In genomic region chr2:130179507-130180019, GRCm38 (mm10) we compare ENCODE assay signal across 8 mouse cellular contexts. TPM values are rescaled to one million over a fixed set of nuclear protein-coding genes. Genes with fewer than 3 reads are reported as not detected.
DNase-seq lines count a peak whose midpoint lies in the region; ATAC-seq and TF ChIP-seq lines count a peak whose summit lies in the region.

No protein-coding gene starts in this region.

- H3K27ac ChIP-seq in cerebellum, adult 2 months (ENCODE audit: insufficient read depth, low read length), result peak overlapping the region; percentile 2; the same call in 1 of the 2 replicates
- peak overlapping the region; percentile 97 for H3K27ac ChIP-seq in forebrain, embryonic 13.5 days
- peak overlapping the region; percentile 64 for H3K27ac ChIP-seq in liver, embryonic 15.5 days (replicated peaks)

- H3K27me3 ChIP-seq in cerebellum, adult 2 months (ENCODE audit: control insufficient read depth, insufficient read depth, low read length), result no peaks in the 10 kb centered on the region
- H3K27me3 ChIP-seq in C2C12 (ENCODE audit: control insufficient read depth, insufficient read depth, insufficient read length), result peaks cover 10% of the 10 kb centered on the region
- no peaks in the 10 kb centered on the region for H3K27me3 ChIP-seq in forebrain, embryonic 13.5 days
- H3K27me3 ChIP-seq in liver, embryonic 15.5 days, result no peaks in the 10 kb centered on the region

- peaks cover 34% of the 10 kb centered on the region for H3K79me3 ChIP-seq in C2C12 (ENCODE audit: low read depth)

- H3K36me3 ChIP-seq in C2C12 (ENCODE audit: control insufficient read depth, insufficient read depth), result peaks cover 34% of the 10 kb centered on the region
- peaks cover 24% of the 10 kb centered on the region for H3K36me3 ChIP-seq in forebrain, embryonic 13.5 days (ENCODE audit: poor library complexity, severe bottlenecking)
- H3K36me3 ChIP-seq in liver, embryonic 15.5 days (replicated peaks), result peaks cover 27% of the 10 kb centered on the region

- TF ChIP-seq POLR2A in cerebellum, adult 2 months (IDR thresholded peaks at IDR 0.05; ENCODE audit: borderline replicate concordance, insufficient read depth, low read length), result no peak

- 2% methylated on average over 15 of the region's 15 CpGs for WGBS in cerebellum, adult 2 months
- WGBS in forebrain, embryonic 13.5 days, result 1% methylated on average over 15 of the region's 15 CpGs
- 2% methylated on average over 15 of the region's 15 CpGs for WGBS in liver, embryonic 15.5 days (ENCODE audit: insufficient replicate concordance)

- no peak for TF ChIP-seq CTCF in cerebellum, adult 2 months (IDR thresholded peaks at IDR 0.05; ENCODE audit: borderline replicate concordance, insufficient read depth, low read depth, low read length)
- no peak for TF ChIP-seq CTCF in C2C12 (IDR thresholded peaks at IDR 0.05; ENCODE audit: control insufficient read depth, insufficient read depth, insufficient read length)

- ATAC-seq in forebrain, embryonic 13.5 days, result peak; percentile 86
- peak; percentile 63 for ATAC-seq in liver, embryonic 15.5 days (ENCODE audit: insufficient read depth)

- H3ac ChIP-seq in C2C12 (ENCODE audit: control insufficient read depth, insufficient read length, low read depth), result peak overlapping the region; percentile 39

- H3K9me3 ChIP-seq in forebrain, embryonic 13.5 days (replicated peaks), result no peaks in the 10 kb centered on the region
- no peaks in the 10 kb centered on the region for H3K9me3 ChIP-seq in liver, embryonic 15.5 days (replicated peaks)

- peak overlapping the region; percentile 89 for H3K4me3 ChIP-seq in cerebellum, adult 2 months (replicated peaks; ENCODE audit: insufficient read depth, low read depth, low read length)
- peak overlapping the region; percentile 98 for H3K4me3 ChIP-seq in C2C12 (ENCODE audit: insufficient read depth, poor library complexity, severe bottlenecking)
- peak overlapping the region; percentile 99 for H3K4me3 ChIP-seq in forebrain, embryonic 13.5 days
- H3K4me3 ChIP-seq in liver, embryonic 15.5 days (replicated peaks), result peak overlapping the region; percentile 90

- peak overlapping the region; percentile 87 for H3K4me2 ChIP-seq in forebrain, embryonic 13.5 days
- H3K4me2 ChIP-seq in liver, embryonic 15.5 days, result peak overlapping the region; percentile 96

- H3K9ac ChIP-seq in forebrain, embryonic 13.5 days, result peak overlapping the region; percentile 69
- H3K9ac ChIP-seq in liver, embryonic 15.5 days, result peak overlapping the region; percentile 63

- DNase-seq in cerebellum, adult 2 months, result no peak
- DNase-seq in cerebellum, postnatal 10 days, result no peak
- no peak for DNase-seq in adrenal gland, postnatal 36 days
- no peak for DNase-seq in cerebellum, adult 8-10 months
- no peak for DNase-seq in layer of hippocampus, postnatal 25 days (ENCODE audit: extremely low spot score in 1 of 2, low spot score in 1 of 2)

- H3K79me2 ChIP-seq in C2C12 (ENCODE audit: control insufficient read depth, insufficient read depth), result peaks cover 46% of the 10 kb centered on the region

- H3K4me1 ChIP-seq in cerebellum, adult 2 months (ENCODE audit: control insufficient read depth, insufficient read depth, low read length), result peaks cover 6% of the 10 kb centered on the region
- H3K4me1 ChIP-seq in forebrain, embryonic 13.5 days, result peaks cover 22% of the 10 kb centered on the region
- H3K4me1 ChIP-seq in liver, embryonic 15.5 days (replicated peaks), result peaks cover 25% of the 10 kb centered on the region

TF ChIP-seq in C2C12, 6 proteins besides CTCF, POLR2A, EP300 and RAD21:
- TF ChIP-seq CEBPB (IDR thresholded peaks at IDR 0.05; ENCODE audit: low read depth) (no peak), MAX (IDR thresholded peaks at IDR 0.05) (no peak)

RNA-seq across cellular contexts. Expression of gene Snrpb, which starts 0.4 kb away (rescaled TPM):
- polyA plus RNA-seq in cerebellum, adult 2 months (2012; rRNA removed), result 168 and 195 TPM in 2 replicates
- polyA plus RNA-seq in C2C12 (2012; fragmentation: generic; extraction: Trizol), result 585 TPM
- polyA plus RNA-seq in forebrain, embryonic 13.5 days (2015; fragmentation: Nextera tagmentation; extraction: Ambion mirVana), result 590 and 601 TPM in 2 replicates
- polyA plus RNA-seq in liver, embryonic 15.5 days (2015; fragmentation: Nextera tagmentation; extraction: Ambion mirVana), result 280 and 286 TPM in 2 replicates
- 100 to 1,000 TPM; 184 to 187 TPM for total RNA-seq in adrenal gland, postnatal 36 days (2021)
- total RNA-seq in layer of hippocampus, postnatal 25 days (2021), result 100 to 1,000 TPM; 101 to 123 TPM

RNA-seq across cellular contexts. Expression of gene Tmc2, which starts 15.4 kb away (rescaled TPM):
- polyA plus RNA-seq in cerebellum, adult 2 months (2012; rRNA removed), result not detected in 2 replicates
- polyA plus RNA-seq in C2C12 (2012; fragmentation: generic; extraction: Trizol), result not detected
- polyA plus RNA-seq in forebrain, embryonic 13.5 days (2015; fragmentation: Nextera tagmentation; extraction: Ambion mirVana), result not detected in 2 replicates
- polyA plus RNA-seq in liver, embryonic 15.5 days (2015; fragmentation: Nextera tagmentation; extraction: Ambion mirVana), result 0.07 and 0.08 TPM in 2 replicates
- not detected for total RNA-seq in adrenal gland, postnatal 36 days (2021)
- total RNA-seq in layer of hippocampus, postnatal 25 days (2021), result under 1 TPM in 1 of 2 experiments, not detected in 1; 0.12 TPM

Comparison
In these comparisons a context has a peak if more than half of its experiments do, and no peak if none do; other contexts are left out.
1. H3K27ac ChIP-seq: peak in every context shown above with its lines; median percentile 97 in forebrain, embryonic 13.5 days; 64 in liver, embryonic 15.5 days; 2 in cerebellum, adult 2 months.